Mouse (Mus musculus): ENCODE results near the gene Rasl10a. TPM values are rescaled to one million over a fixed set of nuclear protein-coding genes. Genes with fewer than 3 reads are reported as not detected.
"Not testable (repeated sequence)": the region's sequence is repeated elsewhere in the genome, so short reads cannot be mapped to it uniquely, and the experiment has no call there.

Gene Rasl10a
- polyA plus RNA-seq, 1 experiment, result 1.2 TPM

DNA sequence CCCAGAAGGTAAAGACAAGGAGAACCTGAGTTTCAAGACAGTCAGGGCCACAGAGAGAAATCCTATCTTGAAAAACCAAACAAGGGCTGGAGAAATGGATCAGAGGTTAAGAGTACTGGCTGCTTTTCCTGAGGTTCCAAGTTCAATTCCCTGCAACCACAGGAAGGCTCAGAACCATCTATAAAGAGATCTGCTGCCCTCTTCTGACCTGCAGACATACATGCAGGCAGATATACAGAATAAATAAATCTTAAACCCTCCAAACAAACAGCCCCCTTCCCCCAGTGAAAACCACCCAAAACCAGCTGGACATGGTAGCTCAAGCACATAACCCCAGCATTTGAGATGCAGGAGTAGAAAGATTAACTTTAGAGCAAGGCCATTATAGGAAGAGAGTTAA is 17.8 kb downstream of the Rasl10a start:
- Histone ChIP-seq H3K4me3 (ENCODE audit: low read depth, low read length) (no peak overlapping the region), H3K36me3 (ENCODE audit: control insufficient read depth, insufficient read depth, low read length) (peaks cover 68% of the 10 kb centered on the region), H3K27me3 (ENCODE audit: control insufficient read depth, insufficient read depth, low read length) (no peaks in the 10 kb centered on the region), H3K27ac (ENCODE audit: insufficient read depth, low read depth, low read length) (no peak overlapping the region), H3K4me1 (ENCODE audit: control insufficient read depth, insufficient read depth, insufficient read length, low read length) (no peaks in the 10 kb centered on the region)
- TF ChIP-seq POLR2A (IDR thresholded peaks at IDR 0.05; ENCODE audit: low read depth, low read length) (no peak), CTCF (IDR thresholded peaks at IDR 0.05; ENCODE audit: extremely low read depth, insufficient read length, insufficient replicate concordance, low read depth, low read length) (no peak)

- H3K4me1 ChIP-seq (ENCODE audit: control insufficient read depth, insufficient read depth, insufficient read length, low read length); H3K27ac ChIP-seq (ENCODE audit: insufficient read depth, low read depth, low read length); H3K27me3 ChIP-seq (ENCODE audit: control insufficient read depth, insufficient read depth, low read length); H3K4me3 ChIP-seq (ENCODE audit: low read depth, low read length): not testable (repeated sequence)
- peaks cover 64% of the 10 kb centered on the region for H3K36me3 ChIP-seq (ENCODE audit: control insufficient read depth, insufficient read depth, low read length)
- WGBS, result 82% methylated on average over 4 of the region's 5 CpGs
Measured at GRCm38 (mm10) chr11:5076843-5077242, 18.9 kb downstream of the Rasl10a start.

GRCm38 (mm10) chr11:5089147-5089546 is 31.2 kb downstream of the Rasl10a start:
- 79% methylated on average over 1 of the region's 1 CpGs for WGBS
- Histone ChIP-seq H3K27ac (ENCODE audit: insufficient read depth, low read depth, low read length) (no peak overlapping the region), H3K4me3 (ENCODE audit: low read depth, low read length) (no peak overlapping the region), H3K36me3 (ENCODE audit: control insufficient read depth, insufficient read depth, low read length) (peaks cover 63% of the 10 kb centered on the region), H3K4me1 (ENCODE audit: control insufficient read depth, insufficient read depth, insufficient read length, low read length) (no peaks in the 10 kb centered on the region), H3K27me3 (ENCODE audit: control insufficient read depth, insufficient read depth, low read length) (no peaks in the 10 kb centered on the region)
- TF ChIP-seq CTCF (IDR thresholded peaks at IDR 0.05; ENCODE audit: extremely low read depth, insufficient read length, insufficient replicate concordance, low read depth, low read length) (no peak), POLR2A (IDR thresholded peaks at IDR 0.05; ENCODE audit: low read depth, low read length) (no peak)

DNA sequence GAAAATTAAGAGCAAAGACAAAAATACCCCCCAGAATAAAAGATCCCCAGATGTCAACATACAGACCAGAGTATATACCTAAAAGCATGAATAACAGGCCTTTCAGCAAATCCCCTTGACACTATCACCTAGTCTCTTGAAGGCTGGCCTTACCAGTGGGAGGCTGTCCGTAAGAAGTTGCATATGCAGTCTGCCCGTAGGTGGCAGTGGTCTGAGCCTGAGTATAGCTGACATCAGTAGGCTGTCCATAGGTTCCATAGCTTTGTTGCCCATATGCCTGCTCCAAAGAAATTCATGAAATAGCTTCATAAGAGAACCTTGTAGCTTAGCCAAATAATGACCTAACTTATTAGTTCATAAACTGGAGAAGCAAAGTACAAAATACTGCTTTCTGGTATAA is 33.8 kb downstream of the Rasl10a start:
- 30% methylated on average over 2 of the region's 2 CpGs for WGBS
- H3K36me3 ChIP-seq (ENCODE audit: control insufficient read depth, insufficient read depth, low read length), result peaks cover 42% of the 10 kb centered on the region

DNA sequence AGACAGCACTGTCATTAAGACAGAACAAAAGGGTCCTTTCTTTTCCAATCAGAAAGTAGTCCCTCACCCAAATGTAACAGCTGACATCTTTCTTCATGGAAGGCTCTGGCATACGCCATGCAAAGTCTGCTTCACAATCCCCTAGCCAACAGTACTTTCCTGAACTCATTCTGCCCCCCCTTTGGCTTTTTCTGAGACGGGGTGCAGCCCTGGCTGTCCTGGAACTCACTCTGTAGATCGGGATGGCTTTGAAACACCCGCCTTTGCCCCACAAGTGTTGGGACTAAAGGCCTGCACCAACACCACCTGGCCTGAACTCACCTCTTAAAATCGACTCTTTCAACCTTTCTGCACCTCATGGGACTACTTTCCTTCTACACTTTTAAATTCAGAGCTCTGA is 37.9 kb downstream of the Rasl10a start:
- Histone ChIP-seq H3K27me3 (ENCODE audit: control insufficient read depth, insufficient read depth, low read length) (no peaks in the 10 kb centered on the region), H3K27ac (ENCODE audit: insufficient read depth, low read depth, low read length) (no peak overlapping the region), H3K36me3 (ENCODE audit: control insufficient read depth, insufficient read depth, low read length) (peaks cover 15% of the 10 kb centered on the region), H3K4me3 (ENCODE audit: low read depth, low read length) (no peak overlapping the region), H3K4me1 (ENCODE audit: control insufficient read depth, insufficient read depth, insufficient read length, low read length) (peaks cover 6% of the 10 kb centered on the region; the same call in 1 of the 2 replicates)
- 27% methylated on average over 5 of the region's 5 CpGs for WGBS
- no peak for TF ChIP-seq POLR2A (IDR thresholded peaks at IDR 0.05; ENCODE audit: low read depth, low read length)
- TF ChIP-seq CTCF (IDR thresholded peaks at IDR 0.05; ENCODE audit: extremely low read depth, insufficient read length, insufficient replicate concordance, low read depth, low read length), result no peak

More for the DNA sequence above, 33.8 kb downstream of the Rasl10a start:
- no peak overlapping the region for H3K27ac ChIP-seq (ENCODE audit: insufficient read depth, low read depth, low read length)
- no peaks in the 10 kb centered on the region for H3K27me3 ChIP-seq (ENCODE audit: control insufficient read depth, insufficient read depth, low read length)
- TF ChIP-seq POLR2A (IDR thresholded peaks at IDR 0.05; ENCODE audit: low read depth, low read length), result no peak
- peak; percentile 21; the same call in 1 of the 2 replicates for TF ChIP-seq CTCF (IDR thresholded peaks at IDR 0.05; ENCODE audit: extremely low read depth, insufficient read length, insufficient replicate concordance, low read depth, low read length)
- H3K4me1 ChIP-seq (ENCODE audit: control insufficient read depth, insufficient read depth, insufficient read length, low read length), result no peaks in the 10 kb centered on the region
- H3K4me3 ChIP-seq (ENCODE audit: low read depth, low read length), result no peak overlapping the region

GRCm38 (mm10) chr11:5096480-5097020 is 38.6 kb downstream of the Rasl10a start:
- H3K4me3 ChIP-seq (ENCODE audit: low read depth, low read length), result no peak overlapping the region

GRCm38 (mm10) chr11:5098035-5098735 is 40.3 kb downstream of the Rasl10a start:
- Histone ChIP-seq H3K4me3 (ENCODE audit: low read depth, low read length) (peak overlapping the region; percentile 92), H3K27ac (ENCODE audit: insufficient read depth, low read depth, low read length) (peak overlapping the region; percentile 93), H3K4me1 (ENCODE audit: control insufficient read depth, insufficient read depth, insufficient read length, low read length) (peaks cover 8% of the 10 kb centered on the region; the same call in 1 of the 2 replicates), H3K27me3 (ENCODE audit: control insufficient read depth, insufficient read depth, low read length) (no peaks in the 10 kb centered on the region), H3K36me3 (ENCODE audit: control insufficient read depth, insufficient read depth, low read length) (no peaks in the 10 kb centered on the region)
- WGBS, result under 1% methylated on average over 44 of the region's 44 CpGs
- peak; percentile 35; the same call in 1 of the 2 replicates for TF ChIP-seq POLR2A (IDR thresholded peaks at IDR 0.05; ENCODE audit: low read depth, low read length)
- TF ChIP-seq CTCF (IDR thresholded peaks at IDR 0.05; ENCODE audit: extremely low read depth, insufficient read length, insufficient replicate concordance, low read depth, low read length), result no peak

More at GRCm38 (mm10) chr11:5096480-5097020, 38.6 kb downstream of the Rasl10a start:
- H3K27ac ChIP-seq (ENCODE audit: insufficient read depth, low read depth, low read length), result no peak overlapping the region
- TF ChIP-seq POLR2A (IDR thresholded peaks at IDR 0.05; ENCODE audit: low read depth, low read length) (no peak), CTCF (IDR thresholded peaks at IDR 0.05; ENCODE audit: extremely low read depth, insufficient read length, insufficient replicate concordance, low read depth, low read length) (no peak)
- H3K27me3 ChIP-seq (ENCODE audit: control insufficient read depth, insufficient read depth, low read length), result no peaks in the 10 kb centered on the region
- WGBS, result 16% methylated on average over 8 of the region's 8 CpGs
- peaks cover 8% of the 10 kb centered on the region; the same call in 1 of the 2 replicates for H3K4me1 ChIP-seq (ENCODE audit: control insufficient read depth, insufficient read depth, insufficient read length, low read length)
- peaks cover 10% of the 10 kb centered on the region for H3K36me3 ChIP-seq (ENCODE audit: control insufficient read depth, insufficient read depth, low read length)

Data from small intestine, adult 2 months (tissue).